Mouse (Mus musculus): ENCODE measurements around the gene Cds1.

GRCm38 (mm10) chr5:101775262-101775661 lies 10.3 kb downstream of the Cds1 start:
- no peak for TF ChIP-seq EP300 (IDR thresholded peaks at IDR 0.05)
- TF ChIP-seq CTCF (IDR thresholded peaks at IDR 0.05): no peak

Data from lung, postnatal 0 days (tissue).